Mouse (Mus musculus): ENCODE results near the gene Btbd9. TPM values are rescaled to one million over a fixed set of nuclear protein-coding genes. Genes with fewer than 3 reads are reported as not detected.
A peak's percentile ranks its signal among the peaks of the same experiment; 100 is the strongest.

Gene Btbd9
- polyA plus RNA-seq, 1 experiment: 21.3 TPM

GRCm38 (mm10) chr17:30348031-30348430 lies 228.3 kb downstream of the Btbd9 start:
- TF ChIP-seq SRF (IDR thresholded peaks at IDR 0.05; ENCODE audit: control insufficient read depth, insufficient read length, low read depth) (no peak), POLR2AphosphoS2 (IDR thresholded peaks at IDR 0.05; ENCODE audit: insufficient read length, low read depth) (no peak), MYOG (IDR thresholded peaks at IDR 0.05; ENCODE audit: control insufficient read depth in 1 of 3, insufficient read depth in 1 of 3, insufficient read length in 2 of 3, low read depth in 2 of 3) (no peak), TCF3 (IDR thresholded peaks at IDR 0.05; ENCODE audit: insufficient read length, low read depth) (no peak), REST (IDR thresholded peaks at IDR 0.05; ENCODE audit: insufficient read depth, insufficient read length) (no peak), TCF12 (IDR thresholded peaks at IDR 0.05; ENCODE audit: insufficient read depth, poor library complexity, severe bottlenecking) (no peak), USF1 (IDR thresholded peaks at IDR 0.05; ENCODE audit: low read depth) (no peak), E2F4 (IDR thresholded peaks at IDR 0.05; ENCODE audit: insufficient read depth) (no peak), POLR2A (IDR thresholded peaks at IDR 0.05; ENCODE audit: insufficient read length, low read depth) (no peak), MAX (IDR thresholded peaks at IDR 0.05; ENCODE audit: low read depth) (no peak), CEBPB (IDR thresholded peaks at IDR 0.05; ENCODE audit: insufficient read depth, poor library complexity, severe bottlenecking) (no peak), MYOD1 (IDR thresholded peaks at IDR 0.05; ENCODE audit: control insufficient read depth in 1 of 3, insufficient read length in 2 of 3, low read depth in 2 of 3) (no peak)
- Histone ChIP-seq H3K4me2 (ENCODE audit: low read depth) (no peak overlapping the region), H3K27me3 (ENCODE audit: control insufficient read depth, insufficient read depth, insufficient read length) (no peaks in the 10 kb centered on the region), H3K79me2 (ENCODE audit: control insufficient read depth, insufficient read depth) (no peaks in the 10 kb centered on the region), H3K36me3 (ENCODE audit: control insufficient read depth, insufficient read depth) (no peaks in the 10 kb centered on the region), H3ac (ENCODE audit: control insufficient read depth, insufficient read length) (no peak overlapping the region), H3K4me3 (no peak overlapping the region)

- no peak for TF ChIP-seq TCF3 (IDR thresholded peaks at IDR 0.05; ENCODE audit: insufficient read length, low read depth)
- H3K4me3 ChIP-seq: no peak overlapping the region
- H3K27me3 ChIP-seq (ENCODE audit: control insufficient read depth, insufficient read depth, insufficient read length): no peaks in the 10 kb centered on the region
- no peak overlapping the region for H3ac ChIP-seq (ENCODE audit: control insufficient read depth, insufficient read length)
- H3K4me2 ChIP-seq (ENCODE audit: low read depth): no peak overlapping the region
- no peaks in the 10 kb centered on the region for H3K36me3 ChIP-seq (ENCODE audit: control insufficient read depth, insufficient read depth)
- no peaks in the 10 kb centered on the region for H3K79me2 ChIP-seq (ENCODE audit: control insufficient read depth, insufficient read depth)
Observed at GRCm38 (mm10) chr17:30347101-30347613, 229.1 kb downstream of the Btbd9 start.

GRCm38 (mm10) chr17:30345008-30345407 lies 231.3 kb downstream of the Btbd9 start:
- TF ChIP-seq CEBPB (IDR thresholded peaks at IDR 0.05; ENCODE audit: insufficient read depth, poor library complexity, severe bottlenecking) (no peak), TCF12 (IDR thresholded peaks at IDR 0.05; ENCODE audit: insufficient read depth, poor library complexity, severe bottlenecking) (no peak), MAX (IDR thresholded peaks at IDR 0.05; ENCODE audit: low read depth) (no peak), E2F4 (IDR thresholded peaks at IDR 0.05; ENCODE audit: insufficient read depth) (no peak), USF1 (IDR thresholded peaks at IDR 0.05; ENCODE audit: low read depth) (no peak), POLR2AphosphoS2 (IDR thresholded peaks at IDR 0.05; ENCODE audit: insufficient read length, low read depth) (no peak), POLR2A (IDR thresholded peaks at IDR 0.05; ENCODE audit: insufficient read length, low read depth) (no peak), MYOG (IDR thresholded peaks at IDR 0.05; ENCODE audit: control insufficient read depth in 1 of 3, insufficient read depth in 1 of 3, insufficient read length in 2 of 3, low read depth in 2 of 3) (no peak), SRF (IDR thresholded peaks at IDR 0.05; ENCODE audit: control insufficient read depth, insufficient read length, low read depth) (no peak), MYOD1 (IDR thresholded peaks at IDR 0.05; ENCODE audit: control insufficient read depth in 1 of 3, insufficient read length in 2 of 3, low read depth in 2 of 3) (no peak), TCF3 (IDR thresholded peaks at IDR 0.05; ENCODE audit: insufficient read length, low read depth) (no peak), REST (IDR thresholded peaks at IDR 0.05; ENCODE audit: insufficient read depth, insufficient read length) (no peak)
- no peaks in the 10 kb centered on the region for H3K36me3 ChIP-seq (ENCODE audit: control insufficient read depth, insufficient read depth)
- no peak overlapping the region for H3K4me2 ChIP-seq (ENCODE audit: low read depth)
- H3K4me3 ChIP-seq: no peak overlapping the region
- H3K79me2 ChIP-seq (ENCODE audit: control insufficient read depth, insufficient read depth): no peaks in the 10 kb centered on the region
- H3K27me3 ChIP-seq (ENCODE audit: control insufficient read depth, insufficient read depth, insufficient read length): no peaks in the 10 kb centered on the region
- no peak overlapping the region for H3ac ChIP-seq (ENCODE audit: control insufficient read depth, insufficient read length)

GRCm38 (mm10) chr17:30343701-30344473 lies 232.4 kb downstream of the Btbd9 start:
- H3K27me3 ChIP-seq (ENCODE audit: control insufficient read depth, insufficient read depth, insufficient read length): no peaks in the 10 kb centered on the region
- no peaks in the 10 kb centered on the region for H3K79me2 ChIP-seq (ENCODE audit: control insufficient read depth, insufficient read depth)
- no peak overlapping the region for H3ac ChIP-seq (ENCODE audit: control insufficient read depth, insufficient read length)
- H3K4me3 ChIP-seq: no peak overlapping the region
- H3K4me2 ChIP-seq (ENCODE audit: low read depth): no peak overlapping the region
- no peaks in the 10 kb centered on the region for H3K36me3 ChIP-seq (ENCODE audit: control insufficient read depth, insufficient read depth)
- TF ChIP-seq MYOG (IDR thresholded peaks at IDR 0.05; ENCODE audit: control insufficient read depth in 1 of 3, insufficient read depth in 1 of 3, insufficient read length in 2 of 3, low read depth in 2 of 3) (no peak), REST (IDR thresholded peaks at IDR 0.05; ENCODE audit: insufficient read depth, insufficient read length) (peak; percentile 51)

- no peaks in the 10 kb centered on the region for H3K79me2 ChIP-seq (ENCODE audit: control insufficient read depth, insufficient read depth)
- TF ChIP-seq MYOD1 (IDR thresholded peaks at IDR 0.05; ENCODE audit: control insufficient read depth in 1 of 3, insufficient read length in 2 of 3, low read depth in 2 of 3) (no peak), TCF12 (IDR thresholded peaks at IDR 0.05; ENCODE audit: insufficient read depth, poor library complexity, severe bottlenecking) (no peak), E2F4 (IDR thresholded peaks at IDR 0.05; ENCODE audit: insufficient read depth) (no peak), POLR2AphosphoS2 (IDR thresholded peaks at IDR 0.05; ENCODE audit: insufficient read length, low read depth) (no peak), MYOG (IDR thresholded peaks at IDR 0.05; ENCODE audit: control insufficient read depth in 1 of 3, insufficient read depth in 1 of 3, insufficient read length in 2 of 3, low read depth in 2 of 3) (no peak), MAX (IDR thresholded peaks at IDR 0.05; ENCODE audit: low read depth) (no peak), SRF (IDR thresholded peaks at IDR 0.05; ENCODE audit: control insufficient read depth, insufficient read length, low read depth) (no peak), POLR2A (IDR thresholded peaks at IDR 0.05; ENCODE audit: insufficient read length, low read depth) (no peak), TCF3 (IDR thresholded peaks at IDR 0.05; ENCODE audit: insufficient read length, low read depth) (no peak), USF1 (IDR thresholded peaks at IDR 0.05; ENCODE audit: low read depth) (no peak)
- H3K36me3 ChIP-seq (ENCODE audit: control insufficient read depth, insufficient read depth): no peaks in the 10 kb centered on the region
- no peak overlapping the region for H3ac ChIP-seq (ENCODE audit: control insufficient read depth, insufficient read length)
- H3K4me2 ChIP-seq (ENCODE audit: low read depth): no peak overlapping the region
- no peaks in the 10 kb centered on the region for H3K27me3 ChIP-seq (ENCODE audit: control insufficient read depth, insufficient read depth, insufficient read length)
- no peak overlapping the region for H3K4me3 ChIP-seq
Observed at GRCm38 (mm10) chr17:30341556-30341955, 234.7 kb downstream of the Btbd9 start.
